Mouse (Mus musculus): ENCODE results near the gene Srrm4.

DNA sequence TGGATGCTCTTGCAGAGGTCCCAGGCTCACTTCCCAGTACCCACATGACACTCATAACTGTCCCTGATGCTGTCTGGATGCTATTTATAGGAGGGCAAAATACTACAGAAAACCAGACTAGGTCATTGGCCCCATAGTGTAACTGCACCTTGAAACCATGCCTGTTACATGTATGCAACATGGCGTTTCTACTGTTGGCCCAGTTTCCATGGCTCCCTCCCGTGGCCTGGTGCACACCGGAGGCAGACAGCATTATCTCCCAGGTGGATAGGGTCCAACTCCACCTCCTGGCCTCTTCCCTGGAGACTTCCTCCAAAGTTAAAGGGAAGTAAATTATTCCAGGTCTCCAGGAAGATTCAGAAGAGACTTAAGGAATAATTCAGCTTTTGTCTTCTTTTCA, 27.2 kb downstream of the Srrm4 start:
- TF ChIP-seq ZNF384 (IDR thresholded peaks at IDR 0.05; ENCODE audit: low read depth, low read length) (no peak), CHD2 (IDR thresholded peaks at IDR 0.05; ENCODE audit: low read depth, low read length) (no peak), ZC3H11A (IDR thresholded peaks at IDR 0.05; ENCODE audit: borderline replicate concordance, low read depth, low read length) (no peak), MAFK (IDR thresholded peaks at IDR 0.05; ENCODE audit: insufficient read depth, low read depth, low read length) (no peak), HCFC1 (IDR thresholded peaks at IDR 0.05; ENCODE audit: borderline replicate concordance, insufficient read depth, low read length) (no peak)
